In genomic region chr8:4254001-4254400, GRCm38 (mm10) we compare ENCODE assay signal across 8 mouse cellular contexts. TPM values are rescaled to one million over a fixed set of nuclear protein-coding genes. Genes with fewer than 3 reads are reported as not detected.
DNase-seq lines count a peak whose midpoint lies in the region; ATAC-seq lines count a peak whose summit lies in the region.

No protein-coding gene starts in this region.

- 70% methylated on average over 6 of the region's 6 CpGs for WGBS in forebrain, embryonic 10.5 days
- WGBS in intestine, embryonic 14.5 days: 67% methylated on average over 6 of the region's 6 CpGs
- WGBS in limb, embryonic 12.5 days: 68% methylated on average over 6 of the region's 6 CpGs
- 71% methylated on average over 6 of the region's 6 CpGs for WGBS in neural tube, embryonic 12.5 days

- no peak for ATAC-seq in intestine, embryonic 14.5 days (replicated peaks; ENCODE audit: low FRiP score, low TSS enrichment, low read depth)
- no peak for ATAC-seq in limb, embryonic 12.5 days (ENCODE audit: insufficient number of reproducible peaks, insufficient read depth, low FRiP score, low TSS enrichment, low read depth)
- ATAC-seq in neural tube, embryonic 12.5 days (ENCODE audit: low FRiP score, low read depth): no peak

- H3K4me3 ChIP-seq in forebrain, embryonic 10.5 days: peak overlapping the region; percentile 87
- H3K4me3 ChIP-seq in intestine, embryonic 14.5 days (ENCODE audit: low read depth, low read length): peak overlapping the region; percentile 94
- peak overlapping the region; percentile 84 for H3K4me3 ChIP-seq in limb, embryonic 12.5 days (replicated peaks)
- peak overlapping the region; percentile 86; the same call in 1 of the 2 replicates for H3K4me3 ChIP-seq in neural tube, embryonic 12.5 days

- DNase-seq in adrenal gland, adult 2 months: peak; percentile 73
- DNase-seq in adrenal gland, adult 18-20 months (ENCODE audit: low spot score in 2 of 2): no peak
- DNase-seq in NIH3T3 (ENCODE audit: low read depth): peak; percentile 89
- DNase-seq in forebrain, embryonic 10.5 days (ENCODE audit: extremely low spot score, low spot score): no peak
- DNase-seq in intestine, embryonic 14.5 days (ENCODE audit: low spot score): no peak
- no peak for DNase-seq in urinary bladder, postnatal 25 days (ENCODE audit: low spot score)

- H3K9me3 ChIP-seq in forebrain, embryonic 10.5 days: 0 out of 2 replicates have a peak, but pooled peaks cover 1% of the 10 kb centered on the region
- H3K9me3 ChIP-seq in intestine, embryonic 14.5 days (ENCODE audit: control insufficient read depth, low read length): no peaks in the 10 kb centered on the region
- no peaks in the 10 kb centered on the region for H3K9me3 ChIP-seq in limb, embryonic 12.5 days
- no peaks in the 10 kb centered on the region for H3K9me3 ChIP-seq in neural tube, embryonic 12.5 days

- peak overlapping the region; percentile 96; the same call in 1 of the 2 replicates for H3K27ac ChIP-seq in forebrain, embryonic 10.5 days
- H3K27ac ChIP-seq in intestine, embryonic 14.5 days (ENCODE audit: low read depth): no peak overlapping the region
- H3K27ac ChIP-seq in limb, embryonic 12.5 days: peak overlapping the region; percentile 62; the same call in 1 of the 2 replicates
- no peak overlapping the region for H3K27ac ChIP-seq in neural tube, embryonic 12.5 days

- no peak overlapping the region for H3K9ac ChIP-seq in intestine, embryonic 14.5 days (ENCODE audit: low read length)
- peak overlapping the region; percentile 80; the same call in 1 of the 2 replicates for H3K9ac ChIP-seq in limb, embryonic 12.5 days (replicated peaks)
- H3K9ac ChIP-seq in neural tube, embryonic 12.5 days: no peak overlapping the region

- peaks cover 15% of the 10 kb centered on the region for H3K27me3 ChIP-seq in forebrain, embryonic 10.5 days (ENCODE audit: poor library complexity, severe bottlenecking)
- H3K27me3 ChIP-seq in intestine, embryonic 14.5 days (replicated peaks; ENCODE audit: control insufficient read depth, insufficient read depth, low read length): no peaks in the 10 kb centered on the region
- H3K27me3 ChIP-seq in limb, embryonic 12.5 days: no peaks in the 10 kb centered on the region; the same call in 1 of the 2 replicates
- H3K27me3 ChIP-seq in neural tube, embryonic 12.5 days (replicated peaks): peaks cover 4% of the 10 kb centered on the region; the same call in 1 of the 2 replicates

- H3K36me3 ChIP-seq in forebrain, embryonic 10.5 days (replicated peaks): peaks cover 46% of the 10 kb centered on the region
- H3K36me3 ChIP-seq in intestine, embryonic 14.5 days (ENCODE audit: control insufficient read depth, insufficient read depth, low read length): peaks cover 34% of the 10 kb centered on the region
- H3K36me3 ChIP-seq in limb, embryonic 12.5 days: peaks cover 49% of the 10 kb centered on the region
- H3K36me3 ChIP-seq in neural tube, embryonic 12.5 days: peaks cover 37% of the 10 kb centered on the region

- peak overlapping the region; percentile 64 for H3K4me2 ChIP-seq in intestine, embryonic 14.5 days (ENCODE audit: low read length)
- H3K4me2 ChIP-seq in limb, embryonic 12.5 days: peak overlapping the region; percentile 82
- peak overlapping the region; percentile 88 for H3K4me2 ChIP-seq in neural tube, embryonic 12.5 days (replicated peaks)

- peaks cover 60% of the 10 kb centered on the region for H3K4me1 ChIP-seq in forebrain, embryonic 10.5 days
- peaks cover 22% of the 10 kb centered on the region for H3K4me1 ChIP-seq in intestine, embryonic 14.5 days (replicated peaks; ENCODE audit: control insufficient read depth, insufficient read depth, low read length)
- H3K4me1 ChIP-seq in limb, embryonic 12.5 days (replicated peaks): peaks cover 45% of the 10 kb centered on the region
- peaks cover 31% of the 10 kb centered on the region for H3K4me1 ChIP-seq in neural tube, embryonic 12.5 days

RNA-seq across cellular contexts. Expression of gene Snapc2, which starts 1.1 kb away (rescaled TPM):
- total RNA-seq in adrenal gland, adult 2 months (2021): 10 to 100 TPM; 26.6 to 29.4 TPM
- 60.6 and 60.7 TPM in 2 replicates for polyA plus RNA-seq in adrenal gland, adult 2 months (2012; rRNA removed)
- 10 to 100 TPM; 23.4 to 25.9 TPM for total RNA-seq in adrenal gland, adult 18-20 months (2021)
- polyA plus RNA-seq in forebrain, embryonic 10.5 days (2016; fragmentation: Nextera tagmentation; extraction: Ambion mirVana): 64.0 and 64.7 TPM in 2 replicates
- 52.7 and 57.1 TPM in 2 replicates for polyA plus RNA-seq in intestine, embryonic 14.5 days (2014; fragmentation: Nextera tagmentation; extraction: Ambion mirVana)
- polyA plus RNA-seq in limb, embryonic 12.5 days (2016; fragmentation: Nextera tagmentation; extraction: Ambion mirVana): 61.6 and 70.8 TPM in 2 replicates
- polyA plus RNA-seq in neural tube, embryonic 12.5 days (2016; fragmentation: Nextera tagmentation; extraction: Ambion mirVana): 60.6 and 63.2 TPM in 2 replicates

RNA-seq across cellular contexts. Expression of gene Ctxn1, which starts 5.1 kb away (rescaled TPM):
- total RNA-seq in adrenal gland, adult 2 months (2021): 1 to 10 TPM; 7.7 to 9.1 TPM
- polyA plus RNA-seq in adrenal gland, adult 2 months (2012; rRNA removed): 18.4 and 21.8 TPM in 2 replicates
- 1 to 10 TPM; 6.4 to 7.8 TPM for total RNA-seq in adrenal gland, adult 18-20 months (2021)
- 111 and 120 TPM in 2 replicates for polyA plus RNA-seq in forebrain, embryonic 10.5 days (2016; fragmentation: Nextera tagmentation; extraction: Ambion mirVana)
- polyA plus RNA-seq in intestine, embryonic 14.5 days (2014; fragmentation: Nextera tagmentation; extraction: Ambion mirVana): 78.8 and 79.2 TPM in 2 replicates
- 111 TPM in 2 replicates for polyA plus RNA-seq in limb, embryonic 12.5 days (2016; fragmentation: Nextera tagmentation; extraction: Ambion mirVana)
- 209 and 218 TPM in 2 replicates for polyA plus RNA-seq in neural tube, embryonic 12.5 days (2016; fragmentation: Nextera tagmentation; extraction: Ambion mirVana)

RNA-seq across cellular contexts. Expression of gene Tgfbr3l, which starts 6.0 kb away (rescaled TPM):
- total RNA-seq in adrenal gland, adult 2 months (2021): 10 to 100 TPM in 1 of 2 experiments, 1 to 10 TPM in 1; 8.2 to 11.4 TPM
- polyA plus RNA-seq in adrenal gland, adult 2 months (2012; rRNA removed): 207 and 268 TPM in 2 replicates
- 10 to 100 TPM; 10.9 to 15.5 TPM for total RNA-seq in adrenal gland, adult 18-20 months (2021)
- polyA plus RNA-seq in forebrain, embryonic 10.5 days (2016; fragmentation: Nextera tagmentation; extraction: Ambion mirVana): 2.5 and 4.1 TPM in 2 replicates
- polyA plus RNA-seq in intestine, embryonic 14.5 days (2014; fragmentation: Nextera tagmentation; extraction: Ambion mirVana): 3.3 and 4.0 TPM in 2 replicates
- 5.5 and 6.5 TPM in 2 replicates for polyA plus RNA-seq in limb, embryonic 12.5 days (2016; fragmentation: Nextera tagmentation; extraction: Ambion mirVana)
- 5.4 and 8.1 TPM in 2 replicates for polyA plus RNA-seq in neural tube, embryonic 12.5 days (2016; fragmentation: Nextera tagmentation; extraction: Ambion mirVana)

RNA-seq across cellular contexts. Expression of gene Gm49320, which starts 15.3 kb away (rescaled TPM):
- total RNA-seq in adrenal gland, adult 2 months (2021): 1 to 10 TPM; 1.0 to 1.2 TPM
- polyA plus RNA-seq in adrenal gland, adult 2 months (2012; rRNA removed): 10.3 and 12.7 TPM in 2 replicates
- 1 to 10 TPM in 1 of 2 experiments, under 1 TPM in 1; 0.93 to 1.5 TPM for total RNA-seq in adrenal gland, adult 18-20 months (2021)
- 0.70 and 0.81 TPM in 2 replicates for polyA plus RNA-seq in forebrain, embryonic 10.5 days (2016; fragmentation: Nextera tagmentation; extraction: Ambion mirVana)
- polyA plus RNA-seq in intestine, embryonic 14.5 days (2014; fragmentation: Nextera tagmentation; extraction: Ambion mirVana): 1.4 and 1.7 TPM in 2 replicates
- polyA plus RNA-seq in limb, embryonic 12.5 days (2016; fragmentation: Nextera tagmentation; extraction: Ambion mirVana): 1.0 and 1.1 TPM in 2 replicates
- polyA plus RNA-seq in neural tube, embryonic 12.5 days (2016; fragmentation: Nextera tagmentation; extraction: Ambion mirVana): 1.2 and 1.5 TPM in 2 replicates

RNA-seq across cellular contexts. Expression of gene Map2k7, which starts 15.5 kb away (rescaled TPM):
- 10 to 100 TPM; 72.0 to 93.2 TPM for total RNA-seq in adrenal gland, adult 2 months (2021)
- polyA plus RNA-seq in adrenal gland, adult 2 months (2012; rRNA removed): 81.3 and 90.6 TPM in 2 replicates
- 10 to 100 TPM; 79.0 to 93.2 TPM for total RNA-seq in adrenal gland, adult 18-20 months (2021)
- 29.9 and 31.4 TPM in 2 replicates for polyA plus RNA-seq in forebrain, embryonic 10.5 days (2016; fragmentation: Nextera tagmentation; extraction: Ambion mirVana)
- polyA plus RNA-seq in intestine, embryonic 14.5 days (2014; fragmentation: Nextera tagmentation; extraction: Ambion mirVana): 17.9 and 19.1 TPM in 2 replicates
- polyA plus RNA-seq in limb, embryonic 12.5 days (2016; fragmentation: Nextera tagmentation; extraction: Ambion mirVana): 33.7 and 36.9 TPM in 2 replicates
- polyA plus RNA-seq in neural tube, embryonic 12.5 days (2016; fragmentation: Nextera tagmentation; extraction: Ambion mirVana): 43.4 and 50.9 TPM in 2 replicates

Comparison
In these comparisons a context has a peak if more than half of its experiments do, and no peak if none do; other contexts are left out.
1. DNase-seq: peak in adrenal gland, adult 2 months (single experiment) and NIH3T3 (single experiment); none in adrenal gland, adult 18-20 months (0 of 2), forebrain, embryonic 10.5 days (single experiment), intestine, embryonic 14.5 days (single experiment) and urinary bladder, postnatal 25 days (single experiment).
2. H3K27ac ChIP-seq: peak in forebrain, embryonic 10.5 days (single experiment) and limb, embryonic 12.5 days (single experiment); none in intestine, embryonic 14.5 days (single experiment) and neural tube, embryonic 12.5 days (single experiment).
3. RNA of gene Tgfbr3l, which starts 6.0 kb away (polyA plus RNA-seq): 207 to 268 TPM in adrenal gland, adult 2 months; 5.4 to 8.1 TPM in neural tube, embryonic 12.5 days, 5.5 to 6.5 TPM in limb, embryonic 12.5 days, 2.5 to 4.1 TPM in forebrain, embryonic 10.5 days and 3.3 to 4.0 TPM in intestine, embryonic 14.5 days; every median in the first group is over 10 times any median in the second.
4. Peak in every context shown above with its lines, with median percentiles within 50 percentile points of each other: H3K4me3 ChIP-seq and H3K4me2 ChIP-seq.